Comparison of ENCODE assay signal across 20 mouse cellular contexts in the genomic region with DNA sequence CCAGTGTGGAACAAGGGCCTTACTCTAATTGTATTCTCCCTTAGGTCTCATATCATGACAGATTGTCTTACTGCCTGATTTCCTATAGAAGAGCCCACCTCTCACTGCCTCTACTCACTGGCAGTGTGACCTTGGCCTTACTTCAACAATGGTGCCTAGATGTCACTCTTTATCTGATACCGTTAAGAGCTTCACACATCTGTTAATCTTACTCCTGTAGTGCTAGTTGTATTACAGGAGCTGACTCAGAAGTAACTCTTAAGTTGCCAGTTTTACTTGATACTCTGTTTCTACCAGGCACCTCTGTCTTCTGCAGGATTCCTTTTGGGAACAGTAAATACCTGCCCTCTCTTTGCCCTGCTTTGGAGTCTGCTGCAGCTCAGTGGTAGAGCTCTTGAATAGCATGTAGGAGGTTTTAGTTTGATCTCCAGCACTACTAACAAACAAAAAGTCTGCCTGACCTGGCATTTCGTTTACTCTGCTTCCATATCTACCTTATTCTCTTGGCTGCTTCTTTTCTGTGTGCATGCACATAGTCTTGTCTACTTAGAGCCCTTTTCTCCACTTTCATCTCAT.
DNase-seq lines count a peak whose midpoint lies in the region; ATAC-seq and TF ChIP-seq lines count a peak whose summit lies in the region.
"Had no signal": no experiment of that assay in that cellular context is flagged by ENCODE, and none has a peak within 500 bp of the region (broad histone marks: within the 10 kb centered on the region; RNA-seq: fewer than 3 reads in every experiment).

No protein-coding gene starts in this region.

- no peak overlapping the region for H3K4me2 ChIP-seq in forebrain, postnatal 0 days (ENCODE audit: low read depth)
- no peak overlapping the region for H3K4me2 ChIP-seq in forebrain, embryonic 12.5 days
- no peak overlapping the region for H3K4me2 ChIP-seq in kidney, postnatal 0 days (ENCODE audit: low read length)
- H3K4me2 ChIP-seq: embryonic facial prominence, embryonic 12.5 days; hindbrain, embryonic 14.5 days had no signal

- no peaks in the 10 kb centered on the region for H3K27me3 ChIP-seq in forebrain, postnatal 0 days (ENCODE audit: insufficient read depth, low read length)
- H3K27me3 ChIP-seq in forebrain, embryonic 12.5 days: no peaks in the 10 kb centered on the region
- H3K27me3 ChIP-seq in kidney, postnatal 0 days (ENCODE audit: insufficient read depth, low read length): no peaks in the 10 kb centered on the region
- no peaks in the 10 kb centered on the region for H3K27me3 ChIP-seq in kidney, adult 2 months (replicated peaks; ENCODE audit: control insufficient read depth, insufficient read depth, low read length)
- no peaks in the 10 kb centered on the region for H3K27me3 ChIP-seq in G1E (ENCODE audit: insufficient read depth, low read length)
- H3K27me3 ChIP-seq: embryonic facial prominence, embryonic 12.5 days had no signal

- no peaks in the 10 kb centered on the region for H3K36me3 ChIP-seq in forebrain, postnatal 0 days (ENCODE audit: insufficient read depth)
- H3K36me3 ChIP-seq in forebrain, embryonic 12.5 days (replicated peaks): no peaks in the 10 kb centered on the region
- no peaks in the 10 kb centered on the region for H3K36me3 ChIP-seq in kidney, postnatal 0 days (ENCODE audit: insufficient read depth, low read length)
- no peaks in the 10 kb centered on the region for H3K36me3 ChIP-seq in kidney, adult 2 months (ENCODE audit: control insufficient read depth, insufficient read depth, low read length)
- H3K36me3 ChIP-seq in G1E (replicated peaks): peaks cover 38% of the 10 kb centered on the region
- H3K36me3 ChIP-seq: embryonic facial prominence, embryonic 12.5 days; heart, embryonic 10.5 days had no signal

- H3K4me3 ChIP-seq in forebrain, postnatal 0 days (ENCODE audit: low read depth, low read length): no peak overlapping the region
- no peak overlapping the region for H3K4me3 ChIP-seq in forebrain, embryonic 12.5 days (replicated peaks)
- no peak overlapping the region for H3K4me3 ChIP-seq in kidney, postnatal 0 days (replicated peaks; ENCODE audit: low read depth, low read length)
- H3K4me3 ChIP-seq in kidney, adult 2 months (ENCODE audit: insufficient read depth, low read depth, low read length): no peak overlapping the region
- no peak overlapping the region for H3K4me3 ChIP-seq in G1E (ENCODE audit: low read depth, low read length)
- H3K4me3 ChIP-seq: embryonic facial prominence, embryonic 12.5 days; erythroblast, embryonic 14.5 days; heart, embryonic 10.5 days had no signal

- H3K9me3 ChIP-seq in forebrain, postnatal 0 days (ENCODE audit: low read length): no peaks in the 10 kb centered on the region
- no peaks in the 10 kb centered on the region for H3K9me3 ChIP-seq in forebrain, embryonic 12.5 days
- H3K9me3 ChIP-seq in kidney, postnatal 0 days (replicated peaks; ENCODE audit: low read length): no peaks in the 10 kb centered on the region
- H3K9me3 ChIP-seq in G1E (replicated peaks): no peaks in the 10 kb centered on the region
- H3K9me3 ChIP-seq: embryonic facial prominence, embryonic 12.5 days; heart, embryonic 10.5 days had no signal

- peaks cover 7% of the 10 kb centered on the region; the same call in 1 of the 2 replicates for H3K4me1 ChIP-seq in forebrain, postnatal 0 days (ENCODE audit: insufficient read depth)
- peaks cover 14% of the 10 kb centered on the region for H3K4me1 ChIP-seq in forebrain, embryonic 12.5 days
- no peaks in the 10 kb centered on the region; the same call in 1 of the 2 replicates for H3K4me1 ChIP-seq in kidney, postnatal 0 days (replicated peaks; ENCODE audit: insufficient read depth, low read length)
- H3K4me1 ChIP-seq in kidney, adult 2 months (ENCODE audit: control insufficient read depth, insufficient read depth, low read length): peaks cover 2% of the 10 kb centered on the region; the same call in 1 of the 2 replicates
- peaks cover 46% of the 10 kb centered on the region for H3K4me1 ChIP-seq in G1E (ENCODE audit: insufficient read depth, low read depth, low read length)

- ATAC-seq in forebrain, postnatal 0 days: no peak
- ATAC-seq in forebrain, embryonic 12.5 days (ENCODE audit: low FRiP score): no peak
- ATAC-seq in kidney, postnatal 0 days (replicated peaks; ENCODE audit: low FRiP score, low read depth): no peak
- peak; percentile 84 for ATAC-seq in G1E (ENCODE audit: extremely low read depth, insufficient number of reproducible peaks, low FRiP score, poor library complexity, severe bottlenecking)
- peak; percentile 76 for ATAC-seq in megakaryocyte progenitor cell, adult 5-6 weeks (replicated peaks; ENCODE audit: poor library complexity)
- ATAC-seq: forebrain, embryonic 14.5 days had no signal

- no peak overlapping the region for H3K9ac ChIP-seq in forebrain, postnatal 0 days
- no peak overlapping the region for H3K9ac ChIP-seq in forebrain, embryonic 12.5 days
- no peak overlapping the region for H3K9ac ChIP-seq in kidney, postnatal 0 days (ENCODE audit: low read depth, low read length)
- H3K9ac ChIP-seq: embryonic facial prominence, embryonic 12.5 days; hindbrain, embryonic 14.5 days had no signal

- 46% methylated on average over 2 of the region's 2 CpGs for whole genome bisulfite sequencing in forebrain, postnatal 0 days
- WGBS in forebrain, embryonic 12.5 days: 52% methylated on average over 2 of the region's 2 CpGs
- WGBS in kidney, postnatal 0 days: 44% methylated on average over 2 of the region's 2 CpGs
- WGBS in kidney, adult 2 months: 73% methylated on average over 2 of the region's 2 CpGs

- 0 out of 2 replicates have a peak, but pooled peaks have one; percentile 24 for TF ChIP-seq CTCF in forebrain, postnatal 0 days (IDR thresholded peaks at IDR 0.05; ENCODE audit: low read depth)
- peak; percentile 46; the same call in 1 of the 2 replicates for TF ChIP-seq CTCF in kidney, postnatal 0 days (IDR thresholded peaks at IDR 0.05; ENCODE audit: low read depth)
- no peak for TF ChIP-seq CTCF in kidney, adult 2 months (conservative IDR thresholded peaks at IDR 0.05; ENCODE audit: insufficient read depth, insufficient read length, low read depth, low read length)
- TF ChIP-seq CTCF in G1E (IDR thresholded peaks at IDR 0.05; ENCODE audit: low read depth, low read length): no peak

- no peak for DNase-seq in forebrain, postnatal 0 days
- DNase-seq in kidney, postnatal 0 days (ENCODE audit: low spot score): no peak
- DNase-seq in kidney, adult 2 months: no peak
- no peak for DNase-seq in G1E (ENCODE audit: low spot score)
- DNase-seq in lung, postnatal 14 days: no peak
- DNase-seq in cerebellum, adult 11-12 months: no peak
- DNase-seq: cerebellum, adult 9-10 months; gastrocnemius, postnatal 36 days; heart, postnatal 36 days; kidney, adult 11 months; kidney, postnatal 14 days; lung, postnatal 10 days; retina, postnatal 1 day had no signal

- no peak overlapping the region for H3K27ac ChIP-seq in forebrain, postnatal 0 days (ENCODE audit: low read depth, low read length)
- no peak overlapping the region for H3K27ac ChIP-seq in forebrain, embryonic 12.5 days
- no peak overlapping the region for H3K27ac ChIP-seq in kidney, postnatal 0 days
- no peak overlapping the region for H3K27ac ChIP-seq in kidney, adult 2 months (ENCODE audit: insufficient read depth, low read depth, low read length)
- H3K27ac ChIP-seq: embryonic facial prominence, embryonic 12.5 days; heart, embryonic 10.5 days; hindbrain, embryonic 14.5 days had no signal

- TF ChIP-seq POLR2A in kidney, adult 2 months (IDR thresholded peaks at IDR 0.05; ENCODE audit: low read depth, low read length): no peak

Comparison
In these comparisons a context has a peak if more than half of its experiments do, and no peak if none do; other contexts are left out.
1. CTCF ChIP-seq: peak in forebrain, postnatal 0 days (single experiment) and kidney, postnatal 0 days (single experiment); none in kidney, adult 2 months (single experiment) and G1E (single experiment).
2. ATAC-seq: peak in G1E (single experiment) and megakaryocyte progenitor cell, adult 5-6 weeks (single experiment); none in forebrain, postnatal 0 days (single experiment), forebrain, embryonic 12.5 days (single experiment) and kidney, postnatal 0 days (single experiment).